Mouse (Mus musculus) urinary bladder, adult 18-20 months (tissue): ENCODE results near the gene Fgd2.
"Not testable (repeated sequence)": the region's sequence is repeated elsewhere in the genome, so short reads cannot be mapped to it uniquely, and the experiment has no call there.

Experiments used
- DNase-seq, 2 experiments: peaks; one replicate each; pipeline ENCODE4 v3.0.0; 2022; ENCODE audit warnings: low spot score in 2 of 2, mixed read lengths in 2 of 2

Gene Fgd2

GRCm38 (mm10) chr17:29360761-29361221 lies at the start of gene Fgd2:
TSS of gene Fgd2 (plus strand) at chr17:29360914.
- DNase-seq = no peak

- no peak for DNase-seq
Observed at GRCm38 (mm10) chr17:29311602-29312001, 49.1 kb upstream of the Fgd2 start.

DNA sequence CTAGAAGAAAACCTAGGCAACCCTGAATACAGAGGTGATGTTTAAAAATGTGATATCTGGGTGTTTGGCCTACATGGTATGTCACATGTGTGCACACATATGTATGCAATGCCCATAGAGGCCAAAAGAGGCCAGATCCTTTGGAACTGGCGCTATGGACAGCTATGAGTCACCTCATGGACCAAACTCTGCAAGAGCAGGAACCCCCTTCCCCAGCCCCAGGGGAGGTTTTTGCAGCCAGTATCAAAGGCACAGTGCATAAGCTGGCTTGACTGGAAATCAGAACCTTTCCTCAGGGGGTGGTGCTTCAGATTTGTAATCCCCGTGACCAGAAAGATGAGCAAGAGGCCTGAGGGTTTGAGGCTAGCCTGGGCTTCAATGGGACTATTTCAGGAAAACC lies 48.6 kb upstream of the Fgd2 start:
- no peak for DNase-seq

DNA sequence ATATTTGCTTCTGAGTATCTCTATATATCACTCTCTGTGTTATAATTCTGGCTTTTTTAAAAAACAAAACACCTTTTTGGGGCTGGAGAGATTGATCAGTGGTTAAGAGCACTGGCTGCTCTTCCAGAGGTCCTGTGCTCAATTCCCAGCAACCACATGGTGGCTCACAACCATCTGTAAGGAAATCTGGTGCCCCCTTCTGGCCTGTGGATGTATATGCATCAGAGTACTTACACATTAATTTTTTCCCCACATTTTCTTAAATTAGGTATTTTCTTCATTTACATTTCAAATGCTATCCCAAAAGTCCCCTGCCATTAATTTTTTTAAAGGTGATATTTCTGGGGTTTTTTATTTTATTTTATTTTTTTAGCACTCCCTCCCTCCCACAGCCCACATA lies 47.4 kb upstream of the Fgd2 start:
- no peak for DNase-seq

DNA sequence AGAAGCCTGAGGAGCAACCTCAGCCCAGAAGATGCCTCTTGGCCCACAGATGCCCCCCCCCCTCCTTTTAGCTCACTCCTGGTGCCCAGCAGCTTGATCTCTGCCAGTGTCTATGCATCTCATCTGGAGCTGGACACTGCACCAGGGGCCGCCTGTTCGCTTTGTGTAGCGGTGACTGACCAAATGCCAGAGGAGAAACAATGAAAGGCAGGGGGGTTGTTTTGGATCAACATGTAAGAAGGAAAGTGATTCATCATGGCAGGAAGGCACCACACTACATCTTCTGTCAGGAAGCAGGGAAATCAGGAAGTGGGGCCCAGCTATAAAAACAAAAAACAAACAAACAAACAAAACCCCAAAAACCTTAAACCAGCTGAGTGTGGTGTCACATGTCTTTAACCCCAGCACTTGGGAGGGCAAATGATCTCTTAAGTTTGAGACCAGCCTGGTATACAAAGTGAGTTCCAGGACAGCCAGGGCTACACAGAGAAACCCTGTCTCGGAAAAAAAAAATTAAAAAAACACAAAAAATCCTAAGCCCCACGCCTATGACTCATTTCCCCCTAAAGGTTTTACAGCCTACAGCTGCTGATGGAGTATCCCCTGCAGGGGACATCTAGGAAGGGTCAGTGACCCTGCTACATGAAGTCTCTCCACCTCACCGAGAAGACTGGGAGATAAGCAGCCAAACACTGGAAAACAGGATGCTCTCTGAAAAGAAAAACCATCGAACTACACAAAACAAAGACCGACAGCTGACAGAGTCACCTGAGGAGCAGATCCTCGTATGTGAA lies 44.8 kb upstream of the Fgd2 start:
- DNase-seq = no peak

GRCm38 (mm10) chr17:29316891-29317290 lies 43.8 kb upstream of the Fgd2 start:
- no peak for DNase-seq

DNA sequence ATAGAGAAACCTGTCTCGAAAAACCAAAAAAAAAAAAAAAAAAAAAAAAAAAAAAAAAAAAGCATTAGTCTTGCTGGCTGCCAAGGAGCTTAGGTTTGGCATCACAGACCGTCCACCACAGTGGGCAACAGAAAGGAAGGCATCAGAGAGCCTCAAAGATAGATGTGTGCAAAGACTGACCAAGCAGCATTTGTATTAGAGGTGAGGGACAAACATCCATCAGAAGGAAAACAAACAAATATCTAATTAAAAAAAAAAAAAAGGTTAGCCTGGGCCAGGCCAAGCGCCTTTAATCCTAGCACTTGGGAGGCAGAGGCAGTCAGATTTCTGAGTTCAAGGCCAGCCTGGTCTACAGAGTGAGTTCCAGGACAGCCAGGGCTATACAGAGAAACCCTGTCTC lies 43.3 kb upstream of the Fgd2 start, which contains the start of gene Pi16:
TSS of gene Pi16 (plus strand) at position 301 of the 400 bp plus-strand sequence.
- not testable (repeated sequence) for DNase-seq

DNA sequence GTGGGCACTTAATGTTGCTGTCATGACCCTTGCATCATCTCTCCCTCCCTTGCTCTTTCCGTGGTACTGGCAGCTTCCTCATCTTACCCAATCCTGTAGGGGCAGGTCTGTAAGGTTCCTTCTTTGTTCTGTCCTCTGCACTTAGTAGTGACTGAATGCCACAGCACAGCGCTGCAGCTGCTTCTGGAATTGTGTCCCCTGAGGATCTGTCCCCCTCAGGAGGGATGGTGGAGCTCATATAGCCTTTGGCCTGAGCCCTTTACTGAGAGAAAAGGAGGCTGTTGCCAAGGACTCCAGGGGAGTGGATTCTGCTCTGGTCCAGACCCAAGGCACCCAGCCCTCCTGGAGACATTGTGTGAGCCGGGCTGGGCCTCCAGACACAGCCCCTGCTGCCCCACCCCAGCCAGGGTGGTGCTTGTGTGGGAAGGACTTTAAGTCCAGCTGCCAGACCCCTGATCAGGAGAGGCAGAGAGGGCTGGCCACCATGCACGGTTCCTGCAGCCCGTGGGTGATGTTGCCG lies 41.9 kb upstream of the Fgd2 start:
- DNase-seq = peak in 1 of 2 experiments; percentile 44

DNA sequence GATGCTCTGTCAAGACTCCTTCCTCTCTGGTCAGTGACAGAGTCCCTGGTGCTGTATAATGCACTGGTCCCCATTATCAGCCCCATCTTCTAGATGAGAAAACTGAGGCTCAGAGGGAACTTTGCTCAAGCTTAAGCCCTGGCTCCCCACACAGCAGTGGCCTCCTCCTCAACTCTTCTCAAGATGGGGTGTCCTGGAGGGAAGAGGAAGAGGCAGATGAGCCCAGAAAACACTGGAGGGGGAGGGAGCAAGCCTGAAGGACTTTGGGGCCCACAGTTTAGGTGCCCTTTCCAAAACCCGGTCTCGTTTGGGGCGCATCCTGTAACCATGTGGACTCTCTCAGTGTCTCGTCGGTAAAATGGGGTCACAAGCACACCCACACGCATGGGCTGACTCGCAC lies 41.2 kb upstream of the Fgd2 start:
- DNase-seq = no peak

DNA sequence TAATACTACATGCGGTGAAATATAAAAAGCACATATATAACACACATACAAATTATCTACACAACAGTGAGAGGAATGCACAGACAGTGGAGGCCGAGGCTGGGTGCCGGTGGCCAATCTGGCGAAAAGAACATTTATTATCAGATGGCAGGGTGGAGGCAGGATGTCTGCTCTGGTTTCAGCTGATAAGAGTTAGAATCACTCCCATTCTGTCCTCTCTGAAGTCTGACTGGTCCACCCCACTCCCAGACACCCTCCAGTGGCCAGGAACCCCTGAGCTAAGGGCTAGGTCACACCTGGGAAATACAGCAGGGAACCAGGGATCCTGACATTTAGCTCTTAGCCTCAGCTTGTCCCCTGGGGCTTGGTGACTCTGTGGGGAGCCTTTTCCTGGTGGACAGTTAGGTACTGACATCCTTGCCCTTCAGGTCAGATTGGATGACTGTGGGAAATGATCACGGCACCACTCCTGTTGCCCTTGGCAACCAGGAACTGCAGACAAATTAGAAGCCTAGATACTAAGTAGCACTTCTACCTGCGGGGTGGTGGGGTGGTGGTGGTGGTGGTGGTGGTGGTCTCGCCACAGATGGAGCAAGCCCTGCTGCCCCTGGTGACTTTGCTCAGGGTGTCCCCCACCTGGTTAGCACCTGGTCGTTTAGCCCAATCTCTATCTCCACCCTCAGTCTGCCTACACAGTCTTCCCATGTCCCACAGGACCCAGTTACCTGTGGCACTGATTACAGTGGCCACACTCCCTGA lies 40.7 kb upstream of the Fgd2 start:
- DNase-seq = no peak

DNA sequence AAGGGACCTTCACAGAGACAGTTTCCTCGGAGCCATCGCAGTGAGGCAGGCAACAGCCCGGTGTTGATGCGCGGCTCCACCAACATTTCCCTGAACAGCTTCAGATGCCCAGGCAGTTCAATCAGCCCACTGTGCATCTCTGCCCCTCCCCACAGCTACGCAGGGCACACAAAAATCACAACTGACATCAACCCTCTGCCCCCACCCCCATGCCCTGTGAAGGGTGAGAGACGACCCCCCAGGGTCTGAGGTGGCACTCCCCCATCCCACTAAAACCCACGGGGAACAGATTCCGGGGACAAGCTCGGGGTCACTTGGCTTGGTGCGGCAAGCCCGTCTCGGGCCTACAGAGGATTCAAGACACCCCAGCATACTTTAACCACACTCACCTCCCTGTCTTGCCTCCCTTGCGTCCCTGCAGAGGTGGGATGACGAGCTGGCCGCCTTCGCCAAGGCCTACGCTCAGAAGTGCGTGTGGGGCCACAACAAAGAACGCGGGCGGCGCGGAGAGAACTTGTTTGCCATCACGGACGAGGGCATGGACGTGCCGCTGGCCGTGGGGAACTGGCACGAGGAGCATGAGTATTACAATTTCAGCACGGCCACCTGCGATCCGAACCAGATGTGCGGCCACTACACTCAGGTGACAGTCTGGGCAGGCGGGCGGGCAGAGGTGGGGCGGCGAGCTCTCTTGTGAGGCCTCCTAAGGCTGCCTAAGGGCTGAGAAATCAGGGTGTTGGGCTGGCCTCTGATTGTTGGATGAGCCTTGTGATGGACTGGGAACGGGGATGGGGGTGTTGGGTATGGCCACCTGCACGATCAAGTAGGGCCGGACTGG lies 38.7 kb upstream of the Fgd2 start:
- no peak for DNase-seq

- DNase-seq = no peak
Observed at GRCm38 (mm10) chr17:29322603-29322962, 38.1 kb upstream of the Fgd2 start.

DNA sequence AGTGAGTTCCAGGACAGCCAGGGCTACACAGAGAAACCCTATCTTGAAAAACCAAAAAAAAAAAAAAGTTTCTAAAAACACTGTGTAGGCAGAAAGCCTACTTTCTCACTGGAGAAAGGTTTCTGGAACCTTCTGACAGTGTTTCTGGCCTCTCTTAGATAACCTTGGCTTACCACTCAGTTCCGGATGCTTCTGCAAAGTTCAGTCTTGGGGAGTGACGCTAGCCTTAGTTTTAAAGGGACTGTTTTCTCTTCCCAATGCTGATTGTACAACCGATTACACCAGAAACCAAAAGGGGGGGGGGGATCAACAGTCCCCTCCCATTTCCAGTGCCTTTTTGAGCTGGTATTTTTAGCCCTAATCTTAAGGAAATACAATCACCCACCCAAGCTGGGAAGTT lies 37.1 kb upstream of the Fgd2 start:
- DNase-seq = no peak

- DNase-seq = no peak
Observed at GRCm38 (mm10) chr17:29325831-29326230, 34.9 kb upstream of the Fgd2 start.

DNA sequence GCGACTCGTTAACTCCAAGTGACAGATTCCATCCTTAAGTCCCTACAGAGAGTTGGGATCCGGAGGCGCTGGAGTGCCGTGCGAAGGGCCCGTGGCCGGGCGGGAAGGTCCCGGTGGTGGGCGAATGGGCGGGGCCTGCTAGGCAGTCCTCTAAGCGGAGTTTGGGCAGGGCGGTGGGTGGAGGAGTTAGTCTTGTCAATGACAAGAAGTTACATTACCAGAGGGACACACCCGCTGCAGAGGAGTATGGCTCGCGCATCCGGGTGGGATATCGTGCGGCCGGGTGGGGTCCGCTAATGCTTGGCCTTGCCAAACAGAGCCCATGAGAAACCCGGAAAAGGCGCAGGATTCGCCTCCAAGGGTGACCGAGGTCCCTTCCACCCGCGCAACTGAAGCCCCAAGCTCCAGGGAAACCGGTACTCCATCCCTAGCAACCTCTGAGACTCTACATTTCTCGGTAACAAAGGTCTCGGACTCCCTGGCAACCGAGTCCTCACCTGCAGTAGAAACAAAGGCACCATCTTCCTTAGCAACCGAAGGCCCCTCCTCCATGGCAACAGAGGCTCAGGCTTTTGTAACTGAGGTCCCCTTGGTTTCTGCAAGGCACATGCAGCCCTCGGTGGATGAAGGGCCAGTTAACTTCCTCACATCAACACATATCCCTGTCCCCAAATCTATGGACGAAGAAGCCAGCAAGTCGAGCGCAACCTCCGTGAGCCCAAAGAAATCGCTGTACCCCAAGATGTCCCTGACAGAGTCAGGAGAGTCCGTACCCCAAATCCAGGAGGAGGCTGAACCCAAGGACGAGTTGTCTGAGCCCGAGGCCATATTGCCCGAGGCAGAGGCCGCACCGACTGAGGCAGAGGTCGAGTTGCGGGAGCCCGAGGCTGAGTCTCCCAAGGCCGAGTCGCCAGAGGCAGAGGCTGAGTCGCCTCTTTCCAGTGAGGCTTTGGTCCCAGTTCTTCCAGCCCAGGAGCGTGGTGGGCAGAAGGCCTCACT lies 33.9 kb upstream of the Fgd2 start:
- DNase-seq = no peak

DNA sequence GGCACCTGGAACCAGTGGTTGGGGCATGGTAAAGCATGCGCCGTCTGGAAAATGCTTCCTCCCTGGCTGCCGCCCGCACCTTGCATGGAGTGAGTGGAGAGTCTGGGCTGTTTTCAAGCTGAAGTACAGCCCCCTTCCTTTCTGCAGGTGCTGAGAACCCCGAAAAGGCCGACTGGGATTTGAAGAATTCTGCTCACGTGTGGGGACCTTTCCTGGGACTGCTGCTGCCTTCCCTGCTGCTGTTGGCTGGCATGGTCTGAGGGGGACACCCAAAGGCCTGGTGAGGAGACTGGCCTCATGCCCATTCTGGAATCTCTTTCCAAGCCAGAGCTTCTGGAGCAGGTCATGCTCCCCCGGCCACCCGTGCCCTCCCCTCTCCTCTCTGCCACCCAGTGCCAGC lies 33.0 kb upstream of the Fgd2 start:
- DNase-seq = no peak

DNA sequence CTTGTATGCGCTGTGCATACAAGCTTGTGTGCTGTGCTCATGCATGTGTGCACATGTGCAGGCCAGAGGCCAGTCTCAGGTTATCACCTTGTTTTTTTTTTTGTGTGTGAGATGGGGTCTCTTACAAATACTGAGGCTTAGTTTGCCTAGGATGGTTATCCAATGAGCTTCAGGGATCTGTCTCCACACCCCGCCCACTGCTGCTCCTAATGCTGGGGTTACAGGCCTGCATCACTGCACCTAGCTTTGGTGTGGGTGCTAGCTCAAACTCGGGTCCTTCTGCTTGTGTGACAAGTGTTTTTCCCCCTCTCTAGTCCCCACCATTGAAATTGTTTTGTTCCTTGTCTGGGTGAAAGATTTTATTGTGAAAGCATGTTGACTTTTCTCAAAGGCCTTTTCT lies 30.5 kb upstream of the Fgd2 start:
- DNase-seq = no peak

DNA sequence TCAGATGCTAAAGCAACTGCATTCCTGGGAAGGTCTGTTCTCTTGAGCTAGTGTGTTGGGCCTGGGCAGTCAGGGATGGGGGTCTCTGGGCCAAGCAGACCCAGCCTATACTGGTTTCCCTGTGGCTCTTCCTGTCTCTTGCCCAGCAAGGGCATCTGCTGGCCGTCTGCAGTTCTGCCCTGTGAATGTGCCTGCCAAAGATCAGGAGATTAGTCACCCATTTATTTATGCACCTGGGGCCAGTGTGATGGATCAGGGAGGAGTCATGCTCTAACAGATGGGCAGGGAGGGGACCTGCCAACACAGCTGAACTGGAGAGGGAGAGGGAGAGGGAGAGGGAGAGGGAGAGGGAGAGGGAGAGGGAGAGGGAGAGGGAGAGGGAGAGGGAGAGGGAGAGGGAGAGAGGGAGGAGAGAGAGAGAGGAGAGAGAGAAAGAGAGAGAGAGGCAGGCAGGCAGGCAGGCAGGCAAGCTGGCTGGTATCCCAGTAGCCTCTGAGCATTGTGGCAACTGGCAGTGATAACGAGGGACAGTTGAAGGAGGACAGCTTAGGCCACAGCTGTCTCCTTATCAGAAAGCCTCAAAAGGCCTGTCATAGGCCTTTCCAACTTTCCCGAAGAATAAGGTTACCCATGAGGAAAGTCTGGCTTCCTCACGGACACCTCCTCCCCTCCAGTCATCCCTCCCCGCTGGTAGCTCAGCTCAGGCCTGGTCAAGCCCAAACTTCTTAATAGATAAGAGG lies 29.9 kb upstream of the Fgd2 start:
- no peak for DNase-seq

DNA sequence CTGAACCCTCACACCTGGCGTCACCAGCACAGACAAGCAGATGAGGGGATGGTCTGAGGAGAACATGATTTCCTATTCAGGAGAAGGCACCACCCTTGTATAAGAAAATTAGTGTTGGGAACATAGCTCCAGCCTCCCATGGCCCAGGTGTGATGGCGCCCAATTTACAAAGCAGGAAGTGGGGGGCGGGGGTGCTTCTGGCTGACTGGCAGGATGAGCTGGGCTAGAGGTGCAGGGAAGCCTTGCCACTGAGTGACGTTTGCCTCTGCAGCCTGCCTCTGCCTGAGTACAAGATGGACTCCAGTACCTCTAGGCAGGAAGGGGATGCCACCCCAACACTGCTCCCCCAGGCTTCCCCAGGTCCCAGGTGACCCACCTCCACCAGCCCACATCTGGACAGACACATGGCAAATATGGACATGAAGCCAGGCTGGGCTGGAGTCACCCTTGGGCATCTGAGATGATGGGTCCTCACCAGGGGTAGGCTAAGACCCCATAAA lies 28.5 kb upstream of the Fgd2 start:
- DNase-seq = no peak
